Mouse (Mus musculus) forebrain, embryonic 13.5 days (tissue): ENCODE data around the gene Trio. TPM values are rescaled to one million over a fixed set of nuclear protein-coding genes. Genes with fewer than 3 reads are reported as not detected.

Experiments
- ATAC-seq: fragments of 200-750 bp; cut with Nextera tagmentation; 2 replicates; pipeline ENCODE4 v1.8.0; 2017
- H3K27ac ChIP-seq: fragments of 300-500 bp; sonication (generic); 2 replicates; pipeline ENCODE4 v1.5.1; 2015; ENCODE audit warnings: inconsistent platforms, mild to moderate bottlenecking, moderate library complexity
- H3K27me3 ChIP-seq: fragments of 300-500 bp; sonication (generic); 2 replicates; pipeline ENCODE4 v1.6.1; 2015; ENCODE audit warnings: mild to moderate bottlenecking, inconsistent platforms
- H3K36me3 ChIP-seq: fragments of 300-500 bp; sonication (generic); 2 replicates; pipeline ENCODE4 v1.6.1; 2015; ENCODE audit warnings: mild to moderate bottlenecking, inconsistent platforms; ENCODE audit not compliant: poor library complexity, severe bottlenecking
- H3K4me1 ChIP-seq: fragments of 300-500 bp; sonication (generic); 2 replicates; pipeline ENCODE4 v1.6.1; 2015; ENCODE audit warnings: inconsistent platforms
- H3K4me2 ChIP-seq: fragments of 300-500 bp; sonication (generic); 2 replicates; pipeline ENCODE4 v1.6.1; 2015; ENCODE audit warnings: inconsistent platforms, mild to moderate bottlenecking, moderate library complexity
- H3K4me3 ChIP-seq: fragments of 300-500 bp; sonication (generic); 2 replicates; pipeline ENCODE4 v1.5.1; 2015; ENCODE audit warnings: mild to moderate bottlenecking, inconsistent platforms
- H3K9ac ChIP-seq: fragments of 300-500 bp; sonication (generic); 2 replicates; pipeline ENCODE4 v1.6.1; 2015; ENCODE audit warnings: mild to moderate bottlenecking, inconsistent platforms
- H3K9me3 ChIP-seq: fragments of 300-500 bp; sonication (generic); replicated peaks from 2 replicates; pipeline ENCODE4 v1.6.1; 2016; ENCODE audit warnings: inconsistent platforms
- WGBS: fragments of 180-500 bp; shearing (Covaris S2); methylation state at CpG from one replicate; pipeline ENCODE4 v1.1.7; 2015; 5-methylcytosine and 5-hydroxymethylcytosine counted together
- polyA plus RNA-seq: library from polyadenylated mRNA; unstranded; fragments of >200 nt; fragmentation: Nextera tagmentation; extraction: Ambion mirVana; gene quantifications from 2 replicates; pipeline ENCODE4 v1.2.1, GENCODE M21; 2015

Trio gene
- polyA plus RNA-seq, 1 experiment from 2014 or later: 36.0 TPM

DNA sequence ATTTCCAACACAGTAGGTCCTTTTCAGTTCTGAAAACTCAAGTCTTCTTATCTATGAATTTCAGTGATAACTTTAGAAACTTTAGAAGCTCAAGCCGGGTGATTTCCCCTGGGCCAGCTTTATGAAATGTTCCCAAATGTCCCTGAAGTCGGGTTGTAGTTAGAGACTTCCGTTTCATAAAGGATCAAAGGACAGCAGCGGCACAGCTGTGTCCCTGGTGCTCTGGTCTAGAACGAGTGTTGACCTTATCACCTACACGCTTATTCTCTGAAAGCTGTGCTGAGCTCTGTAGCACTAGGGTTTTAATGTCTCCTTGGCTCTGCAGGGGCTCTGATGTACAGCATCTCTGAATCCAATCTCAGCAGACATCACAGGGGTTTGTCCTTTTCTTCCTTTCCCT lies 267.0 kb downstream of the Trio start:
- no peak overlapping the region for H3K4me3 ChIP-seq
- ATAC-seq: no peak
- no peaks in the 10 kb centered on the region for H3K27me3 ChIP-seq
- H3K4me1 ChIP-seq: peaks cover 24% of the 10 kb centered on the region; the same call in 1 of the 2 replicates
- no peak overlapping the region for H3K9ac ChIP-seq
- H3K9me3 ChIP-seq: no peaks in the 10 kb centered on the region
- no peak overlapping the region for H3K27ac ChIP-seq
- 80% methylated on average over 6 of the region's 6 CpGs for WGBS
- H3K4me2 ChIP-seq: no peak overlapping the region
- peaks cover 84% of the 10 kb centered on the region for H3K36me3 ChIP-seq

GRCm38 (mm10) chr15:27756426-27756825 lies 269.2 kb downstream of the Trio start:
- Histone ChIP-seq H3K4me3 (no peak overlapping the region), H3K4me1 (peaks cover 34% of the 10 kb centered on the region), H3K27me3 (no peaks in the 10 kb centered on the region), H3K4me2 (no peak overlapping the region), H3K9me3 (no peaks in the 10 kb centered on the region), H3K27ac (no peak overlapping the region), H3K36me3 (peaks cover 89% of the 10 kb centered on the region), H3K9ac (no peak overlapping the region)
- ATAC-seq: no peak
- 95% methylated on average over 11 of the region's 11 CpGs for WGBS

DNA sequence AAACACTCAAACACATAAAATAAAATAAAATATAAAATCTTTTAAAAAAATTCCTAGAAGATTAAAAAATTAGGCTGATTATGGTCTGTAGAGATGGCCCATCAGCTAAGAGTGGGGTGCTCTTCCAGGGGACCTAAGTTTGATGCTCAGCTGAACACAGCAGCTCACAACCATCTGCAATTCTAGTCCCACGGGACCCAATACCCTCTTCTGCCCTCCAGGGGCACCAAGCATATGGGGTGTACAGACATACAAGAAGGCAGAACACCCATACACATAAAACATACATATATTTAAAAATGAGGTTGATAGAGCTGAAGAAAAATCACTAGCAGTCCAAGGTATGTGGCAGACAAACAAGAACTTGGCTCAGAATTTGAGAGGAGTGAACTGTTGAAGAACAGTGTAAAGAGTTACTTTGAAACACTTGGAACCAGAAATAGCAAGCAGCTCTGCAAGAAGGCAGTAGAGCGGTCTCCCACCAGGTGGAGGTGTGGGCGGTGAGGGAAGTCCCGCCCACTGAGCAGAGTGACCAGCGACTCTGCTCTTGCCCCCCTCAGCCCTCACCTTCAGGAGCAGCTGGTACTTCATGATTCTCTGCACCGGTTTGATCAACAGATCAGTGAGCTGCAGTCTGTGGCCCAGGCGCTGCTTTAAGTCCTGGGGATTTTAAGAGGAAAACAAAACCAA lies 270.9 kb downstream of the Trio start:
- ATAC-seq: no peak
- no peak overlapping the region for H3K9ac ChIP-seq
- H3K4me2 ChIP-seq: no peak overlapping the region
- H3K9me3 ChIP-seq: no peaks in the 10 kb centered on the region
- peaks cover 19% of the 10 kb centered on the region for H3K4me1 ChIP-seq
- H3K36me3 ChIP-seq: peaks cover 90% of the 10 kb centered on the region
- H3K27me3 ChIP-seq: no peaks in the 10 kb centered on the region
- WGBS: 88% methylated on average over 7 of the region's 7 CpGs
- no peak overlapping the region for H3K27ac ChIP-seq
- H3K4me3 ChIP-seq: no peak overlapping the region

DNA sequence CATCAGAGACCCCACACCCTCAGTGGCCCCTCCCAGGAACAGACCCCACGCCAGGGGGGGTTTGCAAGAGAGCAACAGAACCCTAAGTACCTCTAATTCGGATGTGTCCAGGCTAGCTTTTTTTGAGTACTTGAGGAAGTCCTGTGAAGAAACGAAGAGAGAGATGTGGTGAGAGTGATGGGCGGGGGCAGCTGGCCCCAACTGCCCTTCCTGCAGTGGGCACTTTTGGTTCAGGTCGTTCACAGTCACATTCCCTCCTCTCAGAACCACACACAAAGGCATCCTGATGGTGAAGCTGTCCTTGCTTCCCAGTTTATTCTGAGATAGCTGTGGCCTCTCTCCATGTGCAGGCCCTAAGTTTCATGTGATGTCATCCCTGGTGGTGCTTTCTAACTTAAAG lies 271.7 kb downstream of the Trio start:
- H3K27ac ChIP-seq: peak overlapping the region; percentile 10; the same call in 1 of the 2 replicates

GRCm38 (mm10) chr15:27752677-27753342 lies 272.8 kb downstream of the Trio start:
- Histone ChIP-seq H3K9me3 (no peaks in the 10 kb centered on the region), H3K9ac (no peak overlapping the region), H3K4me3 (no peak overlapping the region), H3K27me3 (no peaks in the 10 kb centered on the region), H3K4me2 (no peak overlapping the region), H3K36me3 (peaks cover 91% of the 10 kb centered on the region), H3K27ac (peak overlapping the region; percentile 48; the same call in 1 of the 2 replicates), H3K4me1 (peaks cover 18% of the 10 kb centered on the region)
- WGBS: 39% methylated on average over 7 of the region's 7 CpGs
- ATAC-seq: no peak

More for the DNA sequence above, 271.7 kb downstream of the Trio start:
- Histone ChIP-seq H3K4me1 (peaks cover 18% of the 10 kb centered on the region), H3K36me3 (peaks cover 91% of the 10 kb centered on the region), H3K4me2 (no peak overlapping the region), H3K9ac (no peak overlapping the region; the same call in 1 of the 2 replicates), H3K9me3 (no peaks in the 10 kb centered on the region), H3K27me3 (no peaks in the 10 kb centered on the region), H3K4me3 (no peak overlapping the region)
- no peak for ATAC-seq
- 76% methylated on average over 5 of the region's 5 CpGs for whole genome bisulfite sequencing

GRCm38 (mm10) chr15:27751612-27752405 lies 273.8 kb downstream of the Trio start:
- peaks cover 93% of the 10 kb centered on the region for H3K36me3 ChIP-seq
- H3K27ac ChIP-seq: no peak overlapping the region
- peak; percentile 69 for ATAC-seq
- H3K9me3 ChIP-seq: no peaks in the 10 kb centered on the region
- peaks cover 18% of the 10 kb centered on the region for H3K4me1 ChIP-seq
- H3K4me2 ChIP-seq: no peak overlapping the region
- no peak overlapping the region for H3K4me3 ChIP-seq
- H3K9ac ChIP-seq: no peak overlapping the region
- WGBS: 72% methylated on average over 12 of the region's 12 CpGs
- no peaks in the 10 kb centered on the region for H3K27me3 ChIP-seq

GRCm38 (mm10) chr15:27748739-27749138 lies 276.9 kb downstream of the Trio start:
- Histone ChIP-seq H3K4me3 (no peak overlapping the region), H3K4me1 (peaks cover 15% of the 10 kb centered on the region), H3K36me3 (peaks cover 91% of the 10 kb centered on the region), H3K27ac (no peak overlapping the region), H3K27me3 (no peaks in the 10 kb centered on the region), H3K9me3 (no peaks in the 10 kb centered on the region), H3K9ac (no peak overlapping the region), H3K4me2 (no peak overlapping the region)
- 92% methylated on average over 8 of the region's 8 CpGs for WGBS
- ATAC-seq: no peak

DNA sequence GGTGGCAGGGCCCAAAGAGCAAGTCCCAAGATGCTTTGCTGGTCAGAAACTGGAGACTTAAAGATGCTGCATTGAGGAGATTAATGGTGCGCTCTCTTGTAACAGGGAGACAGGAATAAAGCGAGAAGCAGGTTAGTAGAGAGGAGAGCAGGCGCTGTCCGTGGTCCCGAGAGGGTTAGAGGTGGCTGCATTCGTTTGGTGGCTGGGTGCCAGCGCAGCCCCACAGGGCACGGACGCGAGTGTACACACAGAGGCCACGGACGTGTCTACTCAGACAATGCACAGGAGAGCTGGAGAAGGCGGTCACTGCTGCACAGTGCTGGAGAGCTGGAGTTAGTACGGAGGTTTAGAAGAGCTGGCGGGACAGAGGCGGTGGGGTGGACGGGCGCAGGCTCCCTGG lies 278.1 kb downstream of the Trio start:
- ATAC-seq: no peak
- Histone ChIP-seq H3K4me1 (peaks cover 4% of the 10 kb centered on the region; the same call in 1 of the 2 replicates), H3K27ac (no peak overlapping the region), H3K4me3 (no peak overlapping the region), H3K9ac (no peak overlapping the region), H3K36me3 (peaks cover 94% of the 10 kb centered on the region), H3K9me3 (no peaks in the 10 kb centered on the region), H3K4me2 (no peak overlapping the region), H3K27me3 (no peaks in the 10 kb centered on the region)
- WGBS: 89% methylated on average over 18 of the region's 18 CpGs

DNA sequence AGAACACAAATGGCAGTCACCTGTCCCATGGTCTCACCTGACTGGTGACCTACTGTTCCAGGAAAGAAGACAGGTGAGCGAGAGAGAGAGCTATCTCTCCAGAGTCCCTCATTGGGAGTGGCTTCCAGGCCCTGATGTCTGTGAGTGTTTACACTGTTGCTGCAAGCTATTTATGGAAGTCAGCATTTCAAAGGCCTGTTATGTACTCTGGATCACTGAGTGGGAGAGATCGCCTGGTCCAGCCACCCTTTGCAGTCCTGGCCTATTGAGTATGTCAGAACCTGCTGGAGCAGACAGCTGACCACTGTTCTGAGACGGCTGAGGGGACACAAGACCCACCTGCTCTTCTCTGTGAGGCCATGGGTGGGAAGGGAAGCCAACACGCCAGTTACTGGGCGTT lies 280.7 kb downstream of the Trio start:
- Histone ChIP-seq H3K4me3 (no peak overlapping the region), H3K9ac (no peak overlapping the region), H3K9me3 (no peaks in the 10 kb centered on the region), H3K4me1 (no peaks in the 10 kb centered on the region), H3K27me3 (no peaks in the 10 kb centered on the region), H3K27ac (no peak overlapping the region), H3K36me3 (peaks cover 91% of the 10 kb centered on the region), H3K4me2 (no peak overlapping the region)
- no peak for ATAC-seq
- WGBS: 95% methylated on average over 5 of the region's 5 CpGs

GRCm38 (mm10) chr15:27740080-27740479 lies 285.6 kb downstream of the Trio start:
- ATAC-seq: no peak
- H3K9ac ChIP-seq: no peak overlapping the region
- 96% methylated on average over 7 of the region's 7 CpGs for WGBS
- H3K27me3 ChIP-seq: no peaks in the 10 kb centered on the region
- H3K4me2 ChIP-seq: no peak overlapping the region
- peaks cover 78% of the 10 kb centered on the region for H3K36me3 ChIP-seq
- no peaks in the 10 kb centered on the region for H3K9me3 ChIP-seq
- H3K4me3 ChIP-seq: no peak overlapping the region
- H3K27ac ChIP-seq: no peak overlapping the region
- no peaks in the 10 kb centered on the region for H3K4me1 ChIP-seq

- Histone ChIP-seq H3K9ac (no peak overlapping the region), H3K36me3 (peaks cover 60% of the 10 kb centered on the region), H3K27me3 (no peaks in the 10 kb centered on the region), H3K4me3 (no peak overlapping the region), H3K9me3 (no peaks in the 10 kb centered on the region), H3K4me1 (no peaks in the 10 kb centered on the region), H3K4me2 (no peak overlapping the region), H3K27ac (no peak overlapping the region)
- WGBS: 91% methylated on average over 4 of the region's 4 CpGs
- no peak for ATAC-seq
Measured at GRCm38 (mm10) chr15:27731818-27732217, 293.8 kb downstream of the Trio start.

- Histone ChIP-seq H3K4me3 (no peak overlapping the region), H3K9ac (no peak overlapping the region), H3K27ac (no peak overlapping the region), H3K27me3 (no peaks in the 10 kb centered on the region), H3K4me1 (no peaks in the 10 kb centered on the region), H3K36me3 (peaks cover 7% of the 10 kb centered on the region; the same call in 1 of the 2 replicates), H3K4me2 (no peak overlapping the region), H3K9me3 (0 out of 2 replicates have a peak, but pooled peaks cover 4% of the 10 kb centered on the region)
- WGBS: 91% methylated on average over 6 of the region's 6 CpGs
- no peak for ATAC-seq
Measured at GRCm38 (mm10) chr15:27726228-27726627, 299.4 kb downstream of the Trio start.
